In genomic region chr16:4583807-4584206, GRCm38 (mm10) we compare ENCODE assay signal across 20 mouse cellular contexts. TPM values are rescaled to one million over a fixed set of nuclear protein-coding genes. Genes with fewer than 3 reads are reported as not detected.
A peak's percentile ranks its signal among the peaks of the same experiment; 100 is the strongest.
DNase-seq lines count a peak whose midpoint lies in the region; ATAC-seq and TF ChIP-seq lines count a peak whose summit lies in the region.
"Had no signal": no experiment of that assay in that cellular context is flagged by ENCODE, and none has a peak within 500 bp of the region (broad histone marks: within the 10 kb centered on the region; RNA-seq: fewer than 3 reads in every experiment).

No protein-coding gene starts in this region.

- H3K9me3 ChIP-seq in intestine, embryonic 16.5 days (ENCODE audit: control insufficient read depth, low read length) = no peaks in the 10 kb centered on the region
- H3K9me3 ChIP-seq in hindbrain, postnatal 0 days (ENCODE audit: low read length) = no peaks in the 10 kb centered on the region
- H3K9me3 ChIP-seq: forebrain, embryonic 13.5 days; limb, embryonic 15.5 days; midbrain, embryonic 10.5 days; neural tube, embryonic 15.5 days had no signal

- TF ChIP-seq CTCF in hindbrain, postnatal 0 days (IDR thresholded peaks at IDR 0.05; ENCODE audit: low read depth) = no peak

- no peaks in the 10 kb centered on the region for H3K27me3 ChIP-seq in intestine, embryonic 16.5 days (replicated peaks; ENCODE audit: control insufficient read depth, insufficient read depth, low read length)
- no peaks in the 10 kb centered on the region for H3K27me3 ChIP-seq in hindbrain, postnatal 0 days (ENCODE audit: insufficient read depth, low read length)
- H3K27me3 ChIP-seq: forebrain, embryonic 13.5 days; limb, embryonic 15.5 days; neural tube, embryonic 15.5 days had no signal

- H3K4me2 ChIP-seq in intestine, embryonic 16.5 days (ENCODE audit: low read depth, low read length) = no peak overlapping the region
- no peak overlapping the region for H3K4me2 ChIP-seq in hindbrain, postnatal 0 days (ENCODE audit: low read depth, low read length)
- H3K4me2 ChIP-seq: forebrain, embryonic 13.5 days; heart, embryonic 11.5 days; limb, embryonic 15.5 days; neural tube, embryonic 15.5 days had no signal

- no peak overlapping the region for H3K27ac ChIP-seq in intestine, embryonic 16.5 days (ENCODE audit: low read length)
- no peak overlapping the region for H3K27ac ChIP-seq in hindbrain, postnatal 0 days
- H3K27ac ChIP-seq: forebrain, embryonic 13.5 days; limb, embryonic 15.5 days; midbrain, embryonic 10.5 days; neural tube, embryonic 15.5 days had no signal

- peak; percentile 72 for DNase-seq in A20 (ENCODE audit: low read depth, low spot score)
- no peak for DNase-seq in layer of hippocampus, adult 8-10 months (ENCODE audit: low spot score in 2 of 2)
- DNase-seq in hindbrain, postnatal 0 days (ENCODE audit: low spot score) = no peak
- DNase-seq in cerebellum, postnatal 25 days = no peak
- DNase-seq: adrenal gland, adult 2 months; cerebellum, postnatal 10 days; gastrocnemius, postnatal 25 days; heart, postnatal 14 days; kidney, postnatal 4 days; retina, postnatal 1 day had no signal

- H3K9ac ChIP-seq in intestine, embryonic 16.5 days (ENCODE audit: low read depth, low read length) = no peak overlapping the region
- H3K9ac ChIP-seq in hindbrain, postnatal 0 days (replicated peaks; ENCODE audit: low read length) = no peak overlapping the region
- H3K9ac ChIP-seq: forebrain, embryonic 13.5 days; limb, embryonic 15.5 days; neural tube, embryonic 15.5 days had no signal

- H3K4me1 ChIP-seq in intestine, embryonic 16.5 days (ENCODE audit: control insufficient read depth, insufficient read depth, low read length) = peaks cover 21% of the 10 kb centered on the region
- peaks cover 3% of the 10 kb centered on the region; the same call in 1 of the 2 replicates for H3K4me1 ChIP-seq in hindbrain, postnatal 0 days (ENCODE audit: insufficient read depth, low read length)

- WGBS in intestine, embryonic 16.5 days = 76% methylated on average over 3 of the region's 3 CpGs
- 84% methylated on average over 3 of the region's 3 CpGs for WGBS in hindbrain, postnatal 0 days

- peak; percentile 50 for ATAC-seq in CD4-positive, CD25-positive, alpha-beta regulatory T cell, adult 4 months
- ATAC-seq in granulocyte monocyte progenitor cell, adult 5-6 weeks (replicated peaks; ENCODE audit: poor library complexity, severe bottlenecking) = peak; percentile 40
- ATAC-seq in megakaryocyte progenitor cell, adult 5-6 weeks (replicated peaks; ENCODE audit: poor library complexity) = peak; percentile 58
- ATAC-seq in intestine, embryonic 16.5 days = no peak
- ATAC-seq in hindbrain, postnatal 0 days = no peak
- ATAC-seq: forebrain, embryonic 13.5 days; lung, postnatal 0 days had no signal

- H3K4me3 ChIP-seq in intestine, embryonic 16.5 days (ENCODE audit: low read length) = no peak overlapping the region
- no peak overlapping the region for H3K4me3 ChIP-seq in hindbrain, postnatal 0 days (ENCODE audit: low read length)
- H3K4me3 ChIP-seq: forebrain, embryonic 13.5 days; limb, embryonic 15.5 days; midbrain, embryonic 10.5 days; neural tube, embryonic 15.5 days had no signal

- H3K36me3 ChIP-seq in intestine, embryonic 16.5 days (ENCODE audit: control insufficient read depth, insufficient read depth, low read length) = no peaks in the 10 kb centered on the region
- H3K36me3 ChIP-seq in hindbrain, postnatal 0 days (ENCODE audit: insufficient read depth, low read length) = no peaks in the 10 kb centered on the region
- H3K36me3 ChIP-seq: limb, embryonic 15.5 days; midbrain, embryonic 10.5 days; neural tube, embryonic 15.5 days had no signal

RNA-seq across cellular contexts. Expression of gene Glis2, which starts 10.7 kb away (rescaled TPM):
- polyA plus RNA-seq in CD4-positive, CD25-positive, alpha-beta regulatory T cell, adult 4 months (2017; shearing (Covaris generic)) = under 1 TPM in 1 of 2 experiments, not detected in 1; 0.73 TPM
- 2.1 and 2.8 TPM in 2 replicates for total RNA-seq in granulocyte monocyte progenitor cell, adult 5-6 weeks (2014; fragmentation: Nextera tagmentation)
- total RNA-seq in granulocyte monocyte progenitor cell, adult 5-6 weeks (2017) = 0.39 TPM in 1 of 2 replicates, not detected in the other
- 1.1 and 1.5 TPM in 2 replicates for total RNA-seq in megakaryocyte progenitor cell, adult 5-6 weeks (2015)
- total RNA-seq in megakaryocyte progenitor cell, adult 5-6 weeks (2017) = 0.64 and 1.1 TPM in 2 replicates
- total RNA-seq in layer of hippocampus, adult 8-10 months (2022) = 10 to 100 TPM; 10.9 to 18.4 (median 11.9) TPM
- polyA plus RNA-seq in intestine, embryonic 16.5 days (2015; fragmentation: Nextera tagmentation; extraction: Ambion mirVana) = 14.5 and 18.1 TPM in 2 replicates
- total RNA-seq in hindbrain, postnatal 0 days (2014; rRNA removed) = 25.8 and 28.2 TPM in 2 replicates
- polyA plus RNA-seq in hindbrain, postnatal 0 days (2015; fragmentation: Nextera tagmentation; extraction: Ambion mirVana) = 12.0 and 12.5 TPM in 2 replicates

RNA-seq across cellular contexts. Expression of gene Tfap4, which starts 24.2 kb away (rescaled TPM):
- 1 to 10 TPM; 6.5 to 7.3 TPM for polyA plus RNA-seq in CD4-positive, CD25-positive, alpha-beta regulatory T cell, adult 4 months (2017; shearing (Covaris generic))
- total RNA-seq in granulocyte monocyte progenitor cell, adult 5-6 weeks (2014; fragmentation: Nextera tagmentation) = 34.8 and 46.6 TPM in 2 replicates
- 36.4 and 47.6 TPM in 2 replicates for total RNA-seq in granulocyte monocyte progenitor cell, adult 5-6 weeks (2017)
- total RNA-seq in megakaryocyte progenitor cell, adult 5-6 weeks (2015) = 37.1 and 41.2 TPM in 2 replicates
- total RNA-seq in megakaryocyte progenitor cell, adult 5-6 weeks (2017) = 42.0 and 53.9 TPM in 2 replicates
- 1 to 10 TPM; 5.8 to 7.4 (median 7.4) TPM for total RNA-seq in layer of hippocampus, adult 8-10 months (2022)
- polyA plus RNA-seq in intestine, embryonic 16.5 days (2015; fragmentation: Nextera tagmentation; extraction: Ambion mirVana) = 23.0 and 26.5 TPM in 2 replicates
- total RNA-seq in hindbrain, postnatal 0 days (2014; rRNA removed) = 7.8 and 9.3 TPM in 2 replicates
- 7.0 and 7.6 TPM in 2 replicates for polyA plus RNA-seq in hindbrain, postnatal 0 days (2015; fragmentation: Nextera tagmentation; extraction: Ambion mirVana)

RNA-seq across cellular contexts. Expression of gene Pam16, which starts 41.0 kb away (rescaled TPM):
- 10 to 100 TPM; 35.7 TPM for polyA plus RNA-seq in CD4-positive, CD25-positive, alpha-beta regulatory T cell, adult 4 months (2017; shearing (Covaris generic))
- 42.3 and 113 TPM in 2 replicates for total RNA-seq in granulocyte monocyte progenitor cell, adult 5-6 weeks (2014; fragmentation: Nextera tagmentation)
- 45.2 and 50.0 TPM in 2 replicates for total RNA-seq in granulocyte monocyte progenitor cell, adult 5-6 weeks (2017)
- 74.0 and 86.1 TPM in 2 replicates for total RNA-seq in megakaryocyte progenitor cell, adult 5-6 weeks (2015)
- total RNA-seq in megakaryocyte progenitor cell, adult 5-6 weeks (2017) = 19.1 and 35.2 TPM in 2 replicates
- total RNA-seq in layer of hippocampus, adult 8-10 months (2022) = 100 to 1,000 TPM in 1 of 4 experiments, 10 to 100 TPM in 3; 81.5 to 100 (median 89.5) TPM
- polyA plus RNA-seq in intestine, embryonic 16.5 days (2015; fragmentation: Nextera tagmentation; extraction: Ambion mirVana) = 79.4 and 86.8 TPM in 2 replicates
- total RNA-seq in hindbrain, postnatal 0 days (2014; rRNA removed) = 25.4 and 88.3 TPM in 2 replicates
- polyA plus RNA-seq in hindbrain, postnatal 0 days (2015; fragmentation: Nextera tagmentation; extraction: Ambion mirVana) = 135 and 140 TPM in 2 replicates

RNA-seq across cellular contexts. Expression of gene Srl, which starts 42.2 kb away (rescaled TPM):
- polyA plus RNA-seq in CD4-positive, CD25-positive, alpha-beta regulatory T cell, adult 4 months (2017; shearing (Covaris generic)) = under 1 TPM; 0.42 to 0.97 TPM
- 16.1 and 16.3 TPM in 2 replicates for total RNA-seq in granulocyte monocyte progenitor cell, adult 5-6 weeks (2014; fragmentation: Nextera tagmentation)
- 8.2 and 29.9 TPM in 2 replicates for total RNA-seq in granulocyte monocyte progenitor cell, adult 5-6 weeks (2017)
- total RNA-seq in megakaryocyte progenitor cell, adult 5-6 weeks (2015) = 2.9 and 4.4 TPM in 2 replicates
- total RNA-seq in megakaryocyte progenitor cell, adult 5-6 weeks (2017) = 13.9 and 18.7 TPM in 2 replicates
- total RNA-seq in layer of hippocampus, adult 8-10 months (2022) = 10 to 100 TPM; 10.4 to 14.5 (median 11.2) TPM
- polyA plus RNA-seq in intestine, embryonic 16.5 days (2015; fragmentation: Nextera tagmentation; extraction: Ambion mirVana) = 8.0 and 8.5 TPM in 2 replicates
- 28.3 and 50.6 TPM in 2 replicates for total RNA-seq in hindbrain, postnatal 0 days (2014; rRNA removed)
- 8.7 and 10.6 TPM in 2 replicates for polyA plus RNA-seq in hindbrain, postnatal 0 days (2015; fragmentation: Nextera tagmentation; extraction: Ambion mirVana)

RNA-seq across cellular contexts. Expression of gene Vasn, which starts 55.9 kb away (rescaled TPM):
- polyA plus RNA-seq in CD4-positive, CD25-positive, alpha-beta regulatory T cell, adult 4 months (2017; shearing (Covaris generic)) = 1 to 10 TPM; 2.2 to 2.9 TPM
- total RNA-seq in granulocyte monocyte progenitor cell, adult 5-6 weeks (2014; fragmentation: Nextera tagmentation) = not detected in 2 replicates
- 0.67 TPM in 1 of 2 replicates, not detected in the other for total RNA-seq in granulocyte monocyte progenitor cell, adult 5-6 weeks (2017)
- 0.07 and 0.49 TPM in 2 replicates for total RNA-seq in megakaryocyte progenitor cell, adult 5-6 weeks (2015)
- total RNA-seq in megakaryocyte progenitor cell, adult 5-6 weeks (2017) = 0.17 and 0.34 TPM in 2 replicates
- 10 to 100 TPM in 1 of 4 experiments, 1 to 10 TPM in 3; 4.8 to 10.2 (median 6.7) TPM for total RNA-seq in layer of hippocampus, adult 8-10 months (2022)
- polyA plus RNA-seq in intestine, embryonic 16.5 days (2015; fragmentation: Nextera tagmentation; extraction: Ambion mirVana) = 13.5 and 13.6 TPM in 2 replicates
- total RNA-seq in hindbrain, postnatal 0 days (2014; rRNA removed) = 18.4 and 18.8 TPM in 2 replicates
- 6.1 and 7.3 TPM in 2 replicates for polyA plus RNA-seq in hindbrain, postnatal 0 days (2015; fragmentation: Nextera tagmentation; extraction: Ambion mirVana)

Comparison
In these comparisons a context has a peak if more than half of its experiments do, and no peak if none do; other contexts are left out.
1. ATAC-seq: peak in CD4-positive, CD25-positive, alpha-beta regulatory T cell, adult 4 months (single experiment), granulocyte monocyte progenitor cell, adult 5-6 weeks (single experiment) and megakaryocyte progenitor cell, adult 5-6 weeks (single experiment); none in intestine, embryonic 16.5 days (single experiment) and hindbrain, postnatal 0 days (single experiment).